Mouse (Mus musculus) heart, embryonic 14.5 days (tissue): ENCODE results near the gene Gramd2. TPM values are rescaled to one million over a fixed set of nuclear protein-coding genes. Genes with fewer than 3 reads are reported as not detected.
A peak's percentile ranks its signal among the peaks of the same experiment; 100 is the strongest.

ENCODE experiments used
- ATAC-seq: fragments of 200-750 bp; cut with Nextera tagmentation; 2 replicates; pipeline ENCODE4 v1.8.0; 2017; ENCODE audit warnings: low read depth, moderate TSS enrichment; ENCODE audit not compliant: insufficient number of reproducible peaks, insufficient read depth, low FRiP score
- H3K27ac ChIP-seq, 2 experiments: fragments of 200-500 bp in 1 of 2; fragments of 300-500 bp in 1 of 2; sonication (generic) in 1 of 2; replicated peaks in 1 of 2; 2 replicates each; pipeline ENCODE4 v1.5.1; 2012 to 2014; ENCODE audit warnings: low read depth in 2 of 2, low read length in 2 of 2, control low read depth in 1 of 2, mild to moderate bottlenecking in 1 of 2, mixed read lengths in 1 of 2; ENCODE audit not compliant: control insufficient read depth in 1 of 2, insufficient read depth in 1 of 2
- H3K27me3 ChIP-seq: fragments of 300-500 bp; sonication (generic); 2 replicates; pipeline ENCODE4 v1.6.1; 2014; ENCODE audit warnings: mild to moderate bottlenecking, low read length, control low read depth; ENCODE audit not compliant: control insufficient read depth, insufficient read depth
- H3K36me3 ChIP-seq: fragments of 300-500 bp; sonication (generic); 2 replicates; pipeline ENCODE4 v1.6.1; 2014; ENCODE audit warnings: mild to moderate bottlenecking, control low read depth, low read length, mixed read lengths; ENCODE audit not compliant: control insufficient read depth, insufficient read depth
- H3K4me1 ChIP-seq, 2 experiments: fragments of 200-500 bp in 1 of 2; fragments of 300-500 bp in 1 of 2; sonication (generic) in 1 of 2; 2 replicates each; pipeline ENCODE4 v1.6.1; 2012 to 2014; ENCODE audit warnings: low read length in 2 of 2, control low read depth in 1 of 2, mixed read lengths in 1 of 2; ENCODE audit not compliant: control insufficient read depth in 2 of 2, insufficient read depth in 2 of 2
- H3K4me2 ChIP-seq: fragments of 300-500 bp; sonication (generic); 2 replicates; pipeline ENCODE4 v1.6.1; 2014; ENCODE audit warnings: mild to moderate bottlenecking, low read length
- H3K4me3 ChIP-seq, 2 experiments: fragments of 200-500 bp in 1 of 2; fragments of 300-500 bp in 1 of 2; sonication (generic) in 1 of 2; 2 replicates each; pipeline ENCODE4 v1.5.1; 2012 to 2014; ENCODE audit warnings: low read length in 2 of 2, mild to moderate bottlenecking in 2 of 2, control low read depth in 1 of 2, low read depth in 1 of 2, moderate library complexity in 1 of 2; ENCODE audit not compliant: control insufficient read depth in 1 of 2, insufficient read depth in 1 of 2
- H3K9ac ChIP-seq: fragments of 300-500 bp; sonication (generic); 2 replicates; pipeline ENCODE4 v1.6.1; 2014; ENCODE audit warnings: mild to moderate bottlenecking, low read length
- H3K9me3 ChIP-seq: fragments of 300-500 bp; sonication (generic); 2 replicates; pipeline ENCODE4 v1.6.1; 2016; ENCODE audit warnings: low read length, control low read depth; ENCODE audit not compliant: control insufficient read depth
- WGBS: fragments of 180-500 bp; shearing (Covaris S2); extraction: QIAGEN DNeasy Blood & Tissue Kit; methylation state at CpG from one replicate; pipeline ENCODE4 v1.1.7; 2014; 5-methylcytosine and 5-hydroxymethylcytosine counted together
- polyA plus RNA-seq: library from polyadenylated mRNA; unstranded; fragments of >200 nt; fragmentation: Nextera tagmentation; extraction: Ambion mirVana; gene quantifications from 2 replicates; pipeline ENCODE4 v1.2.1, GENCODE M21; 2014

Gramd2 gene
- polyA plus RNA-seq, 1 experiment from 2014 or later: 0.43 TPM

DNA sequence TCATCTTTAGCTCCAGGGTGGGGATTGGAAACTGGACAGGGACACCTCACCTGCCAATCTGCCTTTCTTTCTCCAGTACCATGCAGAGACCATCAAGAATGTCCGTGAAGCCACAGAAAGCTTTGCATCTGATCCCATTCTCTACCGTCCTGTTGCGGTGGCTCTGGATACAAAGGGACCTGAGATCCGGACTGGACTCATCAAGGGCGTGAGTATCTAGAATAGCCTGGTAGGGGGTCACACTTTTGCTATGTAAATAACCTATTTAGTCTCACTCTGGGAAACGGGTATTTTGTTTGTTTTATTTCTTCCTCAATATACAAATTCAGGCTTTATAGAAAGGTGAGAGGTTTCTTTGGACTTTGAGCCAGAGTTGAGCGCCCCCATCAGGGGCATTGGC lies 11.5 kb upstream of the Gramd2 start:
- no peak overlapping the region for H3K27ac ChIP-seq
- peaks cover 100% of the 10 kb centered on the region for H3K36me3 ChIP-seq
- WGBS: 87% methylated on average over 7 of the region's 7 CpGs
- H3K9me3 ChIP-seq: no peaks in the 10 kb centered on the region
- ATAC-seq: no peak
- H3K4me1 ChIP-seq: peaks cover 8 to 58% of the 10 kb centered on the region in 2 experiments
- H3K4me2 ChIP-seq: no peak overlapping the region
- no peak overlapping the region for H3K9ac ChIP-seq
- no peaks in the 10 kb centered on the region for H3K27me3 ChIP-seq
- no peak overlapping the region for H3K4me3 ChIP-seq

DNA sequence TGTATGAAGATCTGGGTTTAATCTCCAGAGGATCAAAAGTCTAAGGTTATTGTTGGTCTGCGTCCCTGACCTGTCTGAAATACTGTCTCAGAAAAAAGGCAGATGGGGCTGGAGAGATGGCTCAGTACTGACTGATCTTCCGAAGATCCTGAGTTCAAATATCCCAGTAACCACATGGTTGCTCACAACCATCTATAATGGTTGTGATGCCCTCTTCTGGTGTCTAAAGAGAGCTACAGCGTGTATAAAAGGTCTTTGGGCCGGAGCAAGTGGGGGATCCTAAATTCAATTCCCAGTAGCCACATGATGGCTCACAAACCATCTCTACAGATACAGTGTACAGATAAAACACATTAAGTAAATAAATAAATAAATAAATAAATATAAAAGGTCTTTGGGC lies 10.8 kb upstream of the Gramd2 start:
- no peaks in the 10 kb centered on the region for H3K27me3 ChIP-seq
- H3K9ac ChIP-seq: no peak overlapping the region
- H3K36me3 ChIP-seq: peaks cover 100% of the 10 kb centered on the region
- no peaks in the 10 kb centered on the region for H3K9me3 ChIP-seq
- ATAC-seq: no peak
- no peak overlapping the region for H3K4me2 ChIP-seq
- H3K27ac ChIP-seq: no peak overlapping the region
- H3K4me3 ChIP-seq: no peak overlapping the region
- 85% methylated on average over 4 of the region's 4 CpGs for WGBS
- H3K4me1 ChIP-seq: peaks cover 6 to 51% of the 10 kb centered on the region in 2 experiments

DNA sequence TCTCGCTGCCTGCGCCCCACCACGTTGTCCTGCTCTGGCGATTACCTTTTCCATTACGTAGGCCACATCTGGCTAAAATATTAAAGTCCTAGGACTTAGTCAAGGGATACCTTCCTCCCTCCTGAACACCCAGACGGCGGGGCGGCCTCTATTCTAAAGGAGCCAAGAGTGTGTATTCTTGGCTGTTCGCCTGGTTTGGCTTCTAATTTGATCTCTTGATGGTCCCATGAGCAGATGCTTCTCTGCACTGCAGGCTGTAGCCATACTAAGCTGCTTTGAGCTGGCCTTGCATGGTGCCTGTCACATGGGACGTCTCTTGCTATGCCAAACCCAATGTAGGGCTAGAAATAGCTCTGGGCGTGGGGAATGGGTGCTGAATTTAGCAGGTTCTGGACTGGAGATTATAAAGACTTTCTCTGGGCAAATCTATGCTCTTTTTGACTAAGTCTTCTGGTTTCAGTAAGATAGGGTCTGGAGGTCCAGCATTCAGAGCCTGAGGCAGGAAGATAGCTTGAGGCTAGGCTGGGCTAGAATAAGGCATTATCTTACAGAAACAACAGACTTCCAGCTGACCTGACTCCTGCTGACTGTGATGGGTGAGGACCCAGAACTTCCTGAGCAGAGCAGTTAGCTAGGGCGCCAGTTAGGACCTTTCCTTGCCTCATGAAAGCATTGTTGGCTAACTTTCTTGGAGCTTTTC lies 7.6 kb upstream of the Gramd2 start:
- WGBS: 67% methylated on average over 12 of the region's 12 CpGs
- Histone ChIP-seq H3K4me3 (no peak overlapping the region), H3K27me3 (no peaks in the 10 kb centered on the region)

DNA sequence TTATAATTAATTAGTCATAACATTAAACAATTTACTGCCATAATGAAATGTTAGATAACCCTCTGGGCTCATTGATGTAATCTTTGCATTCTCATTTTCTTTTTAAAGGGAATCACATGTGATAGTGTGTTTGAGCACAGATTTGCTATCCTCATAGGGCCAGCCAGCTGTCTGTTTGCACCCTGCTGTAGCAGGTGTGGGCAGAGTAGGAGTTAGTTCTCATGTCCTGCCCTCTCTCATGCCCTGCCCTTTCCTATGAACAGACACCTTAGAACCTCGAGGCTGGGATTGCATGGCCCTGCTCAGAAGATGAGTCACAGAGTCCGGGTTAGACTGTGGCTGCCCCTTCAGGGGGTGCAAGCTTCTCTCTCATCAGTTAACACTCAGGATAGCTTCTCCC lies 6.5 kb upstream of the Gramd2 start:
- Histone ChIP-seq H3K4me3 (no peak overlapping the region), H3K9me3 (no peaks in the 10 kb centered on the region), H3K27me3 (no peaks in the 10 kb centered on the region), H3K4me2 (no peak overlapping the region), H3K27ac (no peak overlapping the region), H3K9ac (no peak overlapping the region), H3K4me1 (peaks cover 0 to 16% of the 10 kb centered on the region in 2 experiments; a peak in 2 of 4 replicates), H3K36me3 (peaks cover 100% of the 10 kb centered on the region)
- ATAC-seq: no peak
- WGBS: 52% methylated on average over 2 of the region's 2 CpGs

More for the DNA sequence above, 7.6 kb upstream of the Gramd2 start:
- peak overlapping the region in 1 of 2 experiments; percentile 54; a peak in 2 of 4 replicates for H3K27ac ChIP-seq
- H3K9ac ChIP-seq: no peak overlapping the region; the same call in 1 of the 2 replicates
- no peaks in the 10 kb centered on the region for H3K9me3 ChIP-seq
- ATAC-seq: peak; percentile 36; the same call in 1 of the 2 replicates
- H3K4me2 ChIP-seq: no peak overlapping the region
- peaks cover 100% of the 10 kb centered on the region for H3K36me3 ChIP-seq
- peaks cover 2 to 22% of the 10 kb centered on the region in 2 experiments for H3K4me1 ChIP-seq

DNA sequence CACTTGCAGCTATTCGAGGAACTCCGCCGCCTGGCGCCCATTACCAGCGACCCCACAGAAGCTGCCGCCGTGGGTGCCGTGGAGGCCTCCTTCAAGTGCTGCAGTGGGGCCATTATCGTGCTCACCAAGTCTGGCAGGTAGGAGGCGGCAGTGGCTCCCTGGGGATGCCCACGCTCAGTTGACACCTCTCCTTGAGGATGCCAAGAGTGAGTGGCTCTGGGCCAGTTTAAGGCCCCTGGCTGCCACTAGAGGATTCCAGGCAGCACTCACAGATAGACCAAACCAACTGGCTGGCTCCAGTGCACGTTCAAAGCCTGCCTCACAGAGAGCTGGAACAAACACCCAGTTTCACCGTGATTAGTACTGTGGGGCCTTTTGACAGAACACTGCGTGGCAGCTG lies 4.3 kb upstream of the Gramd2 start:
- H3K9me3 ChIP-seq: no peaks in the 10 kb centered on the region
- peaks cover 4 to 21% of the 10 kb centered on the region in 2 experiments; a peak in 3 of 4 replicates for H3K4me1 ChIP-seq
- H3K27me3 ChIP-seq: peaks cover under 1% of the 10 kb centered on the region; the same call in 1 of the 2 replicates
- no peak for ATAC-seq
- WGBS: 76% methylated on average over 14 of the region's 14 CpGs
- peaks cover 92% of the 10 kb centered on the region for H3K36me3 ChIP-seq
- H3K4me3 ChIP-seq: no peak overlapping the region
- H3K4me2 ChIP-seq: no peak overlapping the region
- H3K27ac ChIP-seq: peak overlapping the region in 1 of 2 experiments; percentile 10; a peak in 1 of 4 replicates
- no peak overlapping the region for H3K9ac ChIP-seq

DNA sequence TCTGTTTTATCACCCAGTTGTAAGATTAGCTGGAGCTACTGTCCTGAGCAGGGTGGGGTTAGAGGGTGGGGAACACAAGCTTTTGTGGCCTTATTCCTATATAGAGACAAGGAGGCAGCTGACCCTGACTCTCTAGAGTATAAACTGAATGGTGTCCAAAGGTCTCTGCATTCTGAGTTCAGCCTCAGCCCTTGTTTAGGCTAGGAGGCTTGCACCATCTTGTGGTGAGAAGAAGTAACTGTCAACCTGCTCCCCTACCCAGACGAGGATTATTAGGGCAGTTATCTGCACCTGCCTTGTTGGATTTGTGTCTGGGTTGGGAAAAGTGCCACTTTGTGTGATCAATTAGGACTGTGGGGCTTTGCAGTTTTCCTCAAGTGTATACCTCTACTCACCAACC lies 1.6 kb upstream of the Gramd2 start:
- no peak overlapping the region for H3K4me3 ChIP-seq
- no peak for ATAC-seq
- H3K36me3 ChIP-seq: peaks cover 65% of the 10 kb centered on the region
- no peak overlapping the region for H3K27ac ChIP-seq
- no peak overlapping the region for H3K4me2 ChIP-seq
- H3K4me1 ChIP-seq: peaks cover 4 to 7% of the 10 kb centered on the region in 2 experiments; a peak in 2 of 4 replicates
- H3K9me3 ChIP-seq: no peaks in the 10 kb centered on the region
- H3K27me3 ChIP-seq: peaks cover 17% of the 10 kb centered on the region
- 18% methylated on average over 1 of the region's 1 CpGs for WGBS
- H3K9ac ChIP-seq: no peak overlapping the region

DNA sequence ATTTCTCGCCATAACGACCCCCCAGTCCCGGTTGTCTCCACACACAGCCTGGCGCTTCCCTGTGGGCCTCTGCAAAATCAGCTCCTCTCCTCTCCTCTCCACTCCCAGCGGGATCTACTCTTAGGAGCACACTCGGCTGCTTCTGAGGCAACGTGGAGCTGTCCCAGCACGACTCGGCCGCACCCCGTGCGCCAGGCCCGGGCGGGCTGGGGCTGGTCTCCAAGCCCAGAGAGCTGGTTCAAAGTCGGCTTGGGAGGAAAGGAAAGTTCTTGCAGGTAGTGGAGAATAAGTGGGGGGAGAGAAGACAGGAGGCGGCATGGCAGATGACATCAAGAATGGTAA lies 561 bp downstream of the Gramd2 start:
- Histone ChIP-seq H3K9ac (peak overlapping the region; percentile 68), H3K27ac (no peak overlapping the region), H3K9me3 (no peaks in the 10 kb centered on the region), H3K36me3 (peaks cover 43% of the 10 kb centered on the region), H3K4me2 (peak overlapping the region; percentile 86), H3K4me3 (peak overlapping the region; percentile 44 to 48), H3K4me1 (peaks cover 4 to 7% of the 10 kb centered on the region in 2 experiments; a peak in 2 of 4 replicates), H3K27me3 (peaks cover 17% of the 10 kb centered on the region)
- ATAC-seq: no peak
- WGBS: 14% methylated on average over 16 of the region's 16 CpGs
